Mouse (Mus musculus) CD8-positive naive resting alpha-beta T cell, adult 2 months (primary cell): ENCODE results near the gene 2310046K23Rik.
"Not testable (repeated sequence)": the region's sequence is repeated elsewhere in the genome, so short reads cannot be mapped to it uniquely, and the experiment has no call there.

ENCODE experiments used
- DNase-seq, 2 experiments: peaks; one replicate each; pipeline ENCODE4 v3.0.0; 2022; ENCODE audit warnings: low read depth in 2 of 2, low spot score in 2 of 2

The 2310046K23Rik gene

DNA sequence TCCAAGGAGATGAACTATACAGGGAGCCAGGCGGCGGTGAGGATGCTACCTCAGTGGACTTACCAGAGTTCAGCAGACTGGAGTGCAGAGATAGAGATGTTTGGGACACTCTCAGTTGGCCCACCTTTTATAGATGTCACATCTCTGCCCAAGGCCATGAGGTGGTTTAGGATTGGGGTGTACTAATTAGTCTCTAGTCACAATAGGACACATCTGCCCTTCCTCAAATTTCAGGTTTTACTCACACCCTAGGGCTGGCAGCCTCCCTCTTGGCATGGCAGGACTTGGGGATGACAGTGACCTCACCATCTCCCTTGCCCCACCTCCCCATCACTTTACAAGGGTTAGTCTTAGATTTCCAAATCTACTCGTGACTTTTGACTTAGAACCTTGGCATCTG lies at the start of gene 2310046K23Rik:
TSS of gene 2310046K23Rik (minus strand) at position 101 of the 400 bp plus-strand sequence.
- DNase-seq, result no peak

DNA sequence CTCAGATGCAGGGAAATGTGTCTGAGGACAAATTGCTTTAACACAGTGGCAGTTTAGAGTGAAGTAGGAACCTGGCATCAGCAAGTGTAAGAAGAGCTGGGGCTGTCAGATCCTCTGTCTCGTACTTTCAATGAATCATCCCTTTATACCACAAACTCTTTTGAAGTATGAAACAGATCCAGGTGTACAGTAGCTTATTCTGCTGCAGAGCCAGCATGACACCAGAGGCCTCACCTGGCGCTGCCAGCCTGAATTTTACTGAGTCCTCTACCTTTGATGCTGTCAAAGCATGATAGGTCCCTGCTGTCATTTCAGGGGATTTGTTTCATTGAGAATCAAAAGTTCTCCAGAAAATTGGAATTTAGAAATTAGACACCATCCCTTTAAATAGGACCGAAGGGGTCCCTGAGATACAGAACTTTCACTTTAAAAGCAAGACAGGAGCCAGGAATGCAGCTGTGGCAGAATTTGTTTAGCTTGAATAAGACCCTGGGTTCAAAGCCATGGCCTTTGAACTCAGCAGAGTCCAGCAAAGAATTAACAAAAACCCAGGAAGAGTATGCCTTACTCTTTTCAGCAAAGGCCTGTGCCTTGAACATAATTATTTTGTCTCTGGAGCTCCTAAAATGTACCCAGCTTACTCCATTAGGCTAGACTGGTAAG lies 49.0 kb upstream of the 2310046K23Rik start:
- no peak for DNase-seq

DNA sequence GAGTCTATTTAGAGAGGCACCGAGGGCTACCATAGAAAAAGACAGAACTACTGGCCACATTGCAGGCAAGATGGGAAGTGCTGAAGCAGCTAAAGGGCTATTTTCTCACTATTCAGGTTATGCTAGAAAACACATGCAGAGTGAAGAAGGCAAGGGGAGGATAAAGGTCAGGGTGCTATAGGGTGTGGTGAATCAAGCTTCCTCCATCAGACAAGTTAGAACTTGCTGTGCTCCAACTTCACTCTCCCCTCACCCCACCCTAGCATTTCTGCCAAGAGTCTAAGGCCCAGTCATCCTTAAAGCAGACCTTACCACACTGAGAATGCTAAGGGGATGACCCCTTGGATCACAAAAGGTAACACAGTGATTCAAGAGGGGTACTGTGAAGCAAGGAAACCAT lies 45.2 kb upstream of the 2310046K23Rik start:
- no peak for DNase-seq

DNA sequence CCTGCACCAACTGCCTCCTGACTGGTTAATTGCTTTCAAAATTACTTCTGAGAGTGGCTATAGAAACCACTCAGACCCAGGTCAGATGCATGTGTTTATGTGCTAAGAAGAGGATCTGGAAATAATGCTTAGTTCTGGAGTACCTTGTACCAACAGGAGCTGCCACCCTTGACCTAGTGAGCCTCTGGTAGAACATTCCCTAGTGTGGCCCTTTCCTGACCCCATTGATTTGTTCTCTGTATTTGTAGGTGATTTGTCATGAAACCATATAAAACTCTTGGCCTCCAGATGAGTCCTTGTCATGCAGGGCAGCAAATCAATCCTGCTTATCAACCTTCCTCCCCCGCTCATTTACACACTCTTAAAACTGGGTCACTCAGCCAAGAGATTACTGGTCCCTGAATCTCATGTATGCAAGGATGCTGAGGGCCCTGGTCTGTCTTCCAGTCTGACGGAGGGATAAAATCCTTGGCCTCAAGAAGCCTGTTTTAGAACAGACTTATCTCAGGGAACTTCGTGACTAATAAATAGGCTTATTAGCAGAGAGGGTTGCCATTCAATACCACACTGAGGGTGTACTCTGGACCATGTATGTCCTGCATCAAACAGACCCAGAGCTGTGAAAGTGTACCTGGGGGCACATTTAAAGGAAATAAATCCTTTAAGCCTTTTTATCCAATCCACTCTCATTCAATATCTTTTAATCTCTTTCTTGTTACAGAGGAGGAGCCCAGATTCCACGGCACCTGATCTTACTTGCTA lies 44.5 kb upstream of the 2310046K23Rik start:
- no peak for DNase-seq

GRCm38 (mm10) chr3:92573449-92574041 lies 39.2 kb upstream of the 2310046K23Rik start, which contains the start of gene Ivl:
Gene Ivl (minus strand): TSS chr3:92573735.
- DNase-seq, result no peak

DNA sequence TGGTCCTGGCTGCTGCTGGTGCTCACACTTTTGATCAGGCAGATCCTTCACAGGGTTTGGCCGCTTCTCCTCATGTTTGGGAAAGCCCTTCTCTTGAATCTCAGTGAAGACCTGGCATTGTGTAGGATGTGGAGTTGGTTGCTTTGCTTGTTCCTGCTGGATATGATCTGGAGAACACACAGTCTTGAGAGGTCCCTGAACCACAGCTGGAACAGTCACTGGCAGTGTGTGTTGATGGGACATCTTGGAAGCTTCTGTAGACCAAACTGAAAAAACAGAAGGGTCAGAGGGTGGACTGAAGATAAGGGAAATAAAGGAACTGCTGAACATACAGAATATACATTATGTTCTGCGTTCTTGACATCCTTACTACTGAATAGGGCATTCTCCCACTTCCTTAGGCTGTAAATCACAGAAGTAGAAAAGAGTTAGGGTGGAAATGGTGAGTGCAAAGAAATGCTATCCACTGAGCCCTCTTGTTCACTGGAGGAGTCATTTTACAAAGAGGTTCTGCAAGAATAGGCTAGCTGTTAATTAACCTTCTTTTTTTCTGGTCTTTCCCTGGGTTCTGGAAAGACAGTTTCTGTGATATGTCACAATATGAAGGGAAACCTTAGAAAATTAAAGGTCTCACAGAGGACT lies 38.3 kb upstream of the 2310046K23Rik start:
- DNase-seq, result no peak

GRCm38 (mm10) chr3:92568752-92569151 lies 34.4 kb upstream of the 2310046K23Rik start:
- no peak for DNase-seq

DNA sequence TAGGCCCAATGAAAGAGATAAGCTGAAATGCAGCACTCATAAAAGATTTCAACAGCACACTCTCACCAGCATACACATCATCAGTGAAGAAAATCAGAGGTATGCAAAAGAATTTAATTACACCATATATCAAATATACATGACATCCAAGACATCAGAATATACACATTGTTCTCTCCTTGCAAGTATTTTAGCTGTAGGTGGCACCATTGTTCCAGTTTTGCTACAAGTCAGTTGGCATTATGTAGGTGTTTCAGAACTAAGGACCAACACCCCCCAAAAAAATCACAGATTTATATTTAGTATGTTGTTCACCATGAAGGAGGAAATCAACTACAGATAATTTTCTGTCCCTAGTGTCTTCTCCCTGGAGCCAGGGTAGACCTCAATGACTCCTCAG lies 31.1 kb upstream of the 2310046K23Rik start:
- no peak for DNase-seq

DNA sequence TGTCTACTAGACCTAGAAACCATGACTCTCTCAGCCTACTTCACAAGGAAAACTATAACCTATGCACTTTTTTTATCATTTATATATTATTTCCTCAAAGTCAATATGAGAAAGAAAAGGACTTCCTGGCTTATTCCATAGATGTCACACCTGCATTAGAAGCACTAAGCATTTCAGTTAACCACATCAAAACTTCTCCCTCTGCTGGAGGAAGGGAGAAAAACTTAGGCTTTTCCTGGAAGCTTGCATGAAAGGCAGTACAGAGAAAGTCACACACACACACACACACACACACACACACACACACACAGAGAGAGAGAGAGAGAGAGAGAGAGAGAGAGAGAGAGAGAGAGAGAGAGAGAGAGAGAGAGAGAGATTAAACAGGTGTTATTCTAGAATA lies 22.0 kb downstream of the 2310046K23Rik start:
- DNase-seq, result no peak

- no peak for DNase-seq
Measured at GRCm38 (mm10) chr3:92510786-92511185, 23.5 kb downstream of the 2310046K23Rik start.

GRCm38 (mm10) chr3:92508185-92508584 lies 26.1 kb downstream of the 2310046K23Rik start:
- DNase-seq, result no peak

GRCm38 (mm10) chr3:92503528-92503927 lies 30.8 kb downstream of the 2310046K23Rik start:
- no peak for DNase-seq

- no peak for DNase-seq
Measured at GRCm38 (mm10) chr3:92500393-92500792, 33.9 kb downstream of the 2310046K23Rik start, which contains the start of gene Sprr4. Gene Sprr4 (minus strand): TSS chr3:92500493.

DNA sequence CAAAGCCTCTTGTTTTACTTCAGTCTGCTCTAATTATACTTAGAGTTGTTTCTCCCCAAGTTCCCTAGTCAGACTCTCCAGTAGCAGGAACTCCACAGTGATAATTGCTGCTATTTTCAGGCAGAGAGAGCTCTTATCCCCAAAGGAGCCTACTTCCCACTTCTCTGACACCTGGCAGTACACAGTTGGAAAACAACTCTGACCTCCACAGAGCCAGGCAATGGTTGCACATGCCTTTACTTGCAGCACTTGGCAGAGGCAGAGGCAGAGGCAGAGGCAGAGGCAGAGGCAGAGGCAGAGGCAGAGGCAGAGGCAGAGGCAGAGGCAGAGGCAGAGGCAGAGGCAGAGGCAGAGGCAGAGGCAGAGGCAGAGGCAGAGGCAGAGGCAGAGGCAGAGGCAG lies 44.0 kb downstream of the 2310046K23Rik start:
- not testable (repeated sequence) for DNase-seq

- DNase-seq, result no peak
Measured at GRCm38 (mm10) chr3:92486307-92486706, 48.0 kb downstream of the 2310046K23Rik start.

DNA sequence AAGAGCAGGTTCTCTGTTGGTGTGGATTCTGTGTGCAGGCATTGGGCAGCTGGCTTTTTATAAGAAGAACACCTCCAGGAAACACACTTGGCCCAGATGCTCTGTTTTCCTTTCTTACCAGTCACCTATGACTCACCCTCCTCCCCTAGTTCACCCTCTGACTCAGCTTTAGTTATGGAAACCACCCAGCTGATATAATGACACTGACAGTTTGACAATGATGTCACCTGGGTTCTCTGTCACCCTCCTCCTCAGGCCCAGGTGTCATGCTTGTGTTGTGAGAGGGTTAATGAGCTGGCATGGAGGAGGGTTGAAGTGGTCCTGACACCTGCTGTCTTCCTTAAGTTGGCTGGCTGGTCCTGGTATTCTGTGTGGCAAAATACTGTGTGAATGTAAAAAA lies 48.4 kb downstream of the 2310046K23Rik start, which contains the start of gene Sprr1a:
TSS of gene Sprr1a (minus strand) at position 33 of the 400 bp plus-strand sequence.
- no peak for DNase-seq
